Mouse (Mus musculus) cerebellum, adult 11-12 months (tissue): ENCODE data around the gene Irgm1.
"Not testable (repeated sequence)": the region's sequence is repeated elsewhere in the genome, so short reads cannot be mapped to it uniquely, and the experiment has no call there.

Experiments
- DNase-seq: peaks from one replicate; pipeline ENCODE4 v3.0.0; 2022

Gene Irgm1

GRCm38 (mm10) chr11:48853474-48854180 lies 17.9 kb downstream of the Irgm1 start:
- DNase-seq: peak; percentile 88

GRCm38 (mm10) chr11:48852624-48853473 lies 18.6 kb downstream of the Irgm1 start:
- DNase-seq: no peak

GRCm38 (mm10) chr11:48852190-48852589 lies 19.3 kb downstream of the Irgm1 start:
- DNase-seq: no peak

GRCm38 (mm10) chr11:48851270-48851995 lies 20.1 kb downstream of the Irgm1 start:
- DNase-seq: no peak

- no peak for DNase-seq
These were observed 21.2 kb downstream of the Irgm1 start for GRCm38 (mm10) chr11:48850240-48850639.

- DNase-seq: no peak
These were observed 24.6 kb downstream of the Irgm1 start for GRCm38 (mm10) chr11:48846881-48847280.

- DNase-seq: not testable (repeated sequence)
These were observed 25.1 kb downstream of the Irgm1 start for GRCm38 (mm10) chr11:48846362-48846761.

GRCm38 (mm10) chr11:48845244-48845815 lies 26.2 kb downstream of the Irgm1 start:
- no peak for DNase-seq

- DNase-seq: no peak
These were observed 27.2 kb downstream of the Irgm1 start for GRCm38 (mm10) chr11:48844309-48844708.

- DNase-seq: no peak
These were observed 28.3 kb downstream of the Irgm1 start for GRCm38 (mm10) chr11:48843202-48843601.

GRCm38 (mm10) chr11:48842378-48842792 lies 29.1 kb downstream of the Irgm1 start:
- no peak for DNase-seq

GRCm38 (mm10) chr11:48841213-48841612 lies 30.3 kb downstream of the Irgm1 start:
- no peak for DNase-seq

- no peak for DNase-seq
These were observed 30.7 kb downstream of the Irgm1 start for GRCm38 (mm10) chr11:48840805-48841204.

- DNase-seq: no peak
These were observed 32.4 kb downstream of the Irgm1 start for GRCm38 (mm10) chr11:48838879-48839680.

- DNase-seq: no peak
These were observed 33.2 kb downstream of the Irgm1 start for GRCm38 (mm10) chr11:48838181-48838797.

GRCm38 (mm10) chr11:48837310-48838180 lies 33.9 kb downstream of the Irgm1 start:
- DNase-seq: peak; percentile 79

GRCm38 (mm10) chr11:48836990-48837309 lies 34.5 kb downstream of the Irgm1 start:
- DNase-seq: no peak

GRCm38 (mm10) chr11:48835923-48836322 lies 35.6 kb downstream of the Irgm1 start:
- no peak for DNase-seq

GRCm38 (mm10) chr11:48833731-48834639 lies 37.5 kb downstream of the Irgm1 start:
- DNase-seq: peak; percentile 88
